Mouse (Mus musculus) heart, postnatal 0 days (tissue): ENCODE data around the gene Frem1. TPM values are rescaled to one million over a fixed set of nuclear protein-coding genes. Genes with fewer than 3 reads are reported as not detected.

ENCODE experiments used
- ATAC-seq: fragments of 200-750 bp; cut with Nextera tagmentation; 2 replicates; pipeline ENCODE4 v1.8.0; 2017; ENCODE audit warnings: low read depth, moderate number of reproducible peaks, moderate library complexity; ENCODE audit not compliant: insufficient read depth
- DNase-seq: peaks from one replicate; pipeline ENCODE4 v3.0.0-alpha.2; 2016; ENCODE audit warnings: low spot score
- H3K27ac ChIP-seq: fragments of 300-500 bp; sonication (generic); 2 replicates; pipeline ENCODE4 v1.5.1; 2014; ENCODE audit warnings: low read depth, mild to moderate bottlenecking
- H3K27me3 ChIP-seq: fragments of 300-500 bp; sonication (generic); 2 replicates; pipeline ENCODE4 v1.6.1; 2014; ENCODE audit warnings: low read length, mixed read lengths; ENCODE audit not compliant: control insufficient read depth, insufficient read depth
- H3K36me3 ChIP-seq: fragments of 300-500 bp; sonication (generic); replicated peaks from 2 replicates; pipeline ENCODE4 v1.6.1; 2014; ENCODE audit warnings: low read length, mixed read lengths; ENCODE audit not compliant: control insufficient read depth, insufficient read depth
- H3K4me1 ChIP-seq: fragments of 300-500 bp; sonication (generic); 2 replicates; pipeline ENCODE4 v1.6.1; 2014; ENCODE audit warnings: antibody characterized with exemption; ENCODE audit not compliant: control insufficient read depth, insufficient read depth
- H3K4me2 ChIP-seq: fragments of 300-500 bp; sonication (generic); 2 replicates; pipeline ENCODE4 v1.6.1; 2014; ENCODE audit warnings: low read depth, mild to moderate bottlenecking, low read length, moderate library complexity
- H3K4me3 ChIP-seq: fragments of 300-500 bp; sonication (generic); 2 replicates; pipeline ENCODE4 v1.5.1; 2014; ENCODE audit warnings: low read depth, low read length
- H3K9ac ChIP-seq: fragments of 300-500 bp; sonication (generic); replicated peaks from 2 replicates; pipeline ENCODE4 v1.6.1; 2014; ENCODE audit warnings: low read depth, low read length, mixed read lengths
- H3K9me3 ChIP-seq: fragments of 300-500 bp; sonication (generic); replicated peaks from 2 replicates; pipeline ENCODE4 v1.6.1; 2016; ENCODE audit warnings: low read length; ENCODE audit not compliant: control insufficient read depth
- CTCF ChIP-seq: IDR thresholded peaks from 2 replicates; pipeline ENCODE4 v1.5.1; 2016; ENCODE audit warnings: antibody characterized with exemption, control low read depth, low read depth
- EP300 ChIP-seq: IDR thresholded peaks from 2 replicates; pipeline ENCODE4 v1.6.1; 2016; ENCODE audit warnings: antibody characterized with exemption, low read depth
- WGBS: fragments of 180-500 bp; shearing (Covaris S2); extraction: QIAGEN DNeasy Blood & Tissue Kit; methylation state at CpG from one replicate; pipeline ENCODE4 v1.1.7; 2014; 5-methylcytosine and 5-hydroxymethylcytosine counted together
- polyA plus RNA-seq: library from polyadenylated mRNA; unstranded; fragments of >200 nt; fragmentation: Nextera tagmentation; extraction: Ambion mirVana; gene quantifications from 2 replicates; pipeline ENCODE4 v1.2.1, GENCODE M21; 2015
- total RNA-seq: library from RNA; depleted of rRNA; stranded (reverse); fragments of >200 nt; gene quantifications from 2 replicates; pipeline ENCODE4 v1.2.3, GENCODE M21; 2014; ENCODE audit warnings: low replicate concordance; rRNA removed

Frem1 gene
- total and polyA plus RNA-seq, 2 experiments from 2014 or later, result 1.1 to 10.3 TPM

- Histone ChIP-seq H3K4me2 (peak within 1 kb of the TSS; percentile 92), H3K27me3 (no peaks in the 10 kb centered on the region), H3K9ac (peak within 1 kb of the TSS; percentile 96), H3K9me3 (no peaks in the 10 kb centered on the region), H3K36me3 (no peaks in the 10 kb centered on the region), H3K27ac (peak within 1 kb of the TSS; percentile 70), H3K4me3 (peak within 1 kb of the TSS; percentile 96), H3K4me1 (peaks cover 8% of the 10 kb centered on the region; the same call in 1 of the 2 replicates)
- under 1% methylated on average over 75 of the region's 82 CpGs for WGBS
- DNase-seq (peak; percentile 67), ATAC-seq (peak; percentile 94)
- TF ChIP-seq EP300, result no peak
- TF ChIP-seq CTCF, result no peak
Observed at GRCm38 (mm10) chr4:82859131-82860125, 192.7 kb downstream of the Frem1 start, which contains the start of gene Zdhhc21. Gene Zdhhc21 (minus strand): TSS chr4:82859958.

- TF ChIP-seq EP300 (no peak), CTCF (no peak)
- 29% methylated on average over 4 of the region's 4 CpGs for WGBS
- peaks cover 8% of the 10 kb centered on the region; the same call in 1 of the 2 replicates for H3K4me1 ChIP-seq
- no peaks in the 10 kb centered on the region for H3K9me3 ChIP-seq
- no peaks in the 10 kb centered on the region for H3K36me3 ChIP-seq
- peak overlapping the region; percentile 92 for H3K4me2 ChIP-seq
- H3K9ac ChIP-seq, result peak overlapping the region; percentile 96
- H3K4me3 ChIP-seq, result peak overlapping the region; percentile 96
- no peak for DNase-seq
- no peaks in the 10 kb centered on the region for H3K27me3 ChIP-seq
- peak overlapping the region; percentile 70; the same call in 1 of the 2 replicates for H3K27ac ChIP-seq
- ATAC-seq, result no peak
Observed at GRCm38 (mm10) chr4:82858431-82859010, 193.6 kb downstream of the Frem1 start.

GRCm38 (mm10) chr4:82856986-82857385 lies 195.2 kb downstream of the Frem1 start:
- Histone ChIP-seq H3K9ac (no peak overlapping the region), H3K36me3 (no peaks in the 10 kb centered on the region), H3K4me3 (no peak overlapping the region), H3K27ac (no peak overlapping the region), H3K4me2 (no peak overlapping the region), H3K4me1 (peaks cover 8% of the 10 kb centered on the region; the same call in 1 of the 2 replicates), H3K9me3 (no peaks in the 10 kb centered on the region), H3K27me3 (no peaks in the 10 kb centered on the region)
- no peak for ATAC-seq
- WGBS, result 74% methylated on average over 3 of the region's 3 CpGs
- no peak for DNase-seq
- no peak for TF ChIP-seq CTCF
- TF ChIP-seq EP300, result no peak

GRCm38 (mm10) chr4:82853809-82854208 lies 198.3 kb downstream of the Frem1 start:
- TF ChIP-seq EP300 (no peak), CTCF (no peak)
- H3K27ac ChIP-seq, result no peak overlapping the region
- H3K27me3 ChIP-seq, result no peaks in the 10 kb centered on the region
- no peaks in the 10 kb centered on the region for H3K9me3 ChIP-seq
- H3K4me1 ChIP-seq, result peaks cover 9% of the 10 kb centered on the region; the same call in 1 of the 2 replicates
- no peak overlapping the region for H3K4me3 ChIP-seq
- ATAC-seq, result no peak
- no peak overlapping the region for H3K9ac ChIP-seq
- WGBS, result 83% methylated on average over 2 of the region's 2 CpGs
- DNase-seq, result no peak
- no peaks in the 10 kb centered on the region for H3K36me3 ChIP-seq
- H3K4me2 ChIP-seq, result no peak overlapping the region

GRCm38 (mm10) chr4:82848552-82849234 lies 203.4 kb downstream of the Frem1 start:
- TF ChIP-seq EP300 (no peak), CTCF (no peak)
- H3K9ac ChIP-seq, result no peak overlapping the region
- peaks cover 12% of the 10 kb centered on the region for H3K36me3 ChIP-seq
- H3K4me3 ChIP-seq, result no peak overlapping the region
- 0 out of 2 replicates have a peak overlapping the region, but pooled peaks have one; percentile 34 for H3K27ac ChIP-seq
- H3K4me2 ChIP-seq, result no peak overlapping the region
- DNase-seq (peak; percentile 43), ATAC-seq (no peak)
- H3K9me3 ChIP-seq, result no peaks in the 10 kb centered on the region
- H3K27me3 ChIP-seq, result no peaks in the 10 kb centered on the region
- peaks cover 6% of the 10 kb centered on the region; the same call in 1 of the 2 replicates for H3K4me1 ChIP-seq
- 34% methylated on average over 5 of the region's 5 CpGs for WGBS

Other genes starting within 250 kb of the Frem1 start
- 14.2 and 32.1 TPM in 2 replicates for gene Zdhhc21, start 192.4 kb downstream of the Frem1 start, total RNA-seq
- 4.7 and 5.4 TPM in 2 replicates for gene Zdhhc21, start 192.4 kb downstream of the Frem1 start, polyA plus RNA-seq
- gene Cer1, start 167.2 kb downstream of the Frem1 start, total RNA-seq, result not detected in 2 replicates
- gene Cer1, start 167.2 kb downstream of the Frem1 start, polyA plus RNA-seq, result not detected in 2 replicates